Mouse (Mus musculus) T-helper 2 cell (primary cell): ENCODE measurements around the gene Pmm1.
"Not testable (repeated sequence)": the region's sequence is repeated elsewhere in the genome, so short reads cannot be mapped to it uniquely, and the experiment has no call there.

Experiments
- in situ Hi-C: fragments of 300-600 bp; cut with MboI, MseI; formaldehyde crosslinking; loops from one replicate; pipeline ENCODE4 v1.15.1; 2025; ENCODE audit warnings: high pct_unique_total_duplicates

The Pmm1 gene

DNA sequence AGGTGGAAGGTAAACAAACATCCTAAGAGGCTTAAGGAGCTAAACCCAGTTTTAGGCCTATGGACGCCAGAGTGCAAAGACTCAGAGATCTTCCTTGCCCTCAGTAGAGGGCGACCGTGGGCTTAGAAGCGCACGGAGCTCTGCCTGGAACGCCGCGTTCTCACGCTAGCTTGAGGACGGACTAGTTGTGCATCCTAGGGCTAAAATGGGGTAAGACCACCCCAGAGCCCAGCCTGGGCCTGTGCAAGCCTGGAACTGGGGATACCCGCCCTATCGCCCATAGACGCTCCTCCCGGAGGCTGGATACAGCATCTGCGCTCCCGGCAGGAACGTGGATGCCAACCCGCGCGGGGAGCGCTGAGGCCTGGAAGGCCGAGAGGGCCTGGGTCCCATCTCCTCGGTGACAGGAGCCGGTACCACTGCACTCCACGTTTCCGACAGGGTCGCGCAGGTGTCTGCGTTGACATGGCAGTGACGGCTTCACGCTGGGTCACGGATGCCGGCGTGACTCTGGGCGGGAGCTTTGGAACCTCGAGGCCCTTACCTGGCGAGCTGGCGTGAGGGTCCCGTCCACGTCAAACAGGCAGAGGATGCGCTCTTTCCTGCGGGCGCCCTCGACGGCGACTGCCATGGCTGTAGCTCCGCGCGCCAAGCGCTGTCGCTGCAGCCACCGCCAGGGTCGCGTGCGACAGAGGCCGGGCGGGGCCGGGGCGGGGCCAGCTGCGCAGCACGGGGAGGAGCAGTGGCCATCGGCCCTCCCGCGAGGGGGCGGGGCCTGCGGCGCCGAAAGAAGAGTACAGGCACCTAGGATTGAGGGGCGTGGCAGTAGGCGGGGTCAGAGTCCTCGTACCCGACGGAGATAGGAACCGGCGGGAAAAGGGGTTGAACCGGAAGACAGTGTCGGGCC is at the start of gene Pmm1:
Gene Pmm1, minus strand, starts transcription at position 760 of the 907 bp plus-strand sequence.
- in situ Hi-C loops = no loop called here

DNA sequence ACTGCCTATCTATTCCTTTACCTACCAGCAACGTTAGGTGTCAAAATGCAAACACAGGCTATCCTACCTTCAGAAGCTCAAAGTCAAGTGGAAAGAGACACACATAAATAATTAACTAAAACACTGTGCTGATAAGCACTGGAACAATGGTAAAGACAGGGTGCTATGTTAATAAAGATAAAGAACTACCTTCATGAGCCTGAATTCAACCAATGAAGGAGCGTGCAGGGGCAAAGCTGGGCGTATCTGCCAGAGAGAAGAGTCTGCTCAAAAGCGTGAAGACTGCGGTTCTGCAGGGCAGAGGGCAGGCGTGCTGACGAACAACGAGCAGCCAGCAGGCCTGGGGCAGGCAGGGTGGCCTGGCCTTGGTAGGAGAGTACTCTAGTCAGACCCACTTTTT is 43.5 kb upstream of the Pmm1 start:
- in situ Hi-C loops = no loop called here

DNA sequence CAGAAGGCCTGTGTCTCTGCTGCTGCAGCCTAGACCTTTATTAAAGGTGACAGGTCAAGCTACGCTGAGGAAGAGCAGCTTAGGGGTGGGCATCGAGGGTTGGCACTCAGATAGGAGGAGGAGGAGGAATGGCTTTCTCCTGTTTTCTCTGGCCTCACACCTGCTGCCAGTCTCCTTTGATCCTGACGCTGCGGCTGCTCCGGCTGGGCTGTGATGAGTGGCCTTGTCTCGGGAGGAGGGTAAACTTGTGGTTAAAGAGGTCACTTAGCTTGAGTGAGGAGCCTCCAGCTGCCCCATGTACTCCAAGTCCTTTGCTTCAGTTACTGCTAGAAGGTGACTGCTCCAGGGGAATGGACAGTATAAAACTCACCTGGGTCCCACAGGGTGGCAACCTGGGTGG is 33.3 kb upstream of the Pmm1 start:
- in situ Hi-C loops = loop anchor here (5.0 kb wide), 1 partner anchor 42 kb away; no protein-coding TSS in a partner anchor

DNA sequence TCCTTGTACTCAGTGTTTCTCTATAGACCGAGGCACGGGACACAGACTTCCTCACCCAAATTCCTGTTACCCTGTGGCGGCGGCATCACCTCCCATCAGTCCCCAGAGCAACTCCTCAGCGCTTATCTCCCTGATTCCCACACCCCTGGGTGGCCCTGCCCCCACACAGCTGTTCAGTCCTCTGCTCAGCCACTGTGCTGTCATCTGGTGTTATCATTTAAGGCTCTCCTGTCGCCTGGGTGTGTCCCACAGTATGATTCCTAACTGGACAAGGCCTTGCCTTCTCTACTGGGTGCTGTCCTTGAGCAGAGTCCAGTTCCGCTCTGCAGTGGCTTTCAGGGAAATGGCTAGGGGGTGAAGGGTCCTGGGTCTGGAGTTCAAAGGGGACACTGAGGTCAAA is 29.8 kb upstream of the Pmm1 start:
- in situ Hi-C loops = loop anchor here (5.0 kb wide), 1 partner anchor 38 kb away; no protein-coding TSS in a partner anchor

DNA sequence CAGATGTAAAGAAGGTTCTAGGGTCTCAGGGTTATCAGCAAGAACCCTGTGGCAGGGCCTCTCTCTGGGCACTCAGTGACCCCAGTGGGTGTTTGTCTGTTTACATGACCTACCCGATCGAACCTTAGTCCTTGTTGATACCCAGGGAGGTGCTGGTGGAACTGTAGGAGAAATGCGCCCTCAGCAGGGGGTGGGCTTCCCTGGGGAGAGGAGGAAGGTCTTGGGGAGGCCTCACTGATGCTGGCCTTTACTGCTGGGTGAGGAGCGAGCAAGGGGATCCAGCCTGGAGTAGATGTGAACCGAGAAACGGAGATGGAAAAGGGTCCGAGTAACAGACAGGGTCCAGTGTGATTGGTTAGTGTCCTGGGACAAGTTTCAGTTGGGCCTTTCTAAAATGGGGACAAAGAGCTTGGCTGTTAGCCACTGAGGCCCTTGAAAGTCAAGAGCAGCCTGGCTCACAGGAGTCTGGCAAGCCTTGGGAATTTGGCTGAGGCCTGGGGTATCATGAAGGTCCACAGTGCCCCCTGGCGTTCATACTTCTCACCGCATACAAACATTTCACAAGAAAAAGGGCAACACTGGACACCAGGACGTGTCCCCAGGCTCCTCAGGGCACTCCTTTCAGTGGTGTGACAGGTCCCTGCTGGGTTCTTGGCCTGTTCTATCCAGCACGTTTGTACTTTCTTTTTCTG is 28.8 kb upstream of the Pmm1 start:
- in situ Hi-C loops = loop anchor here (5.0 kb wide), 1 partner anchor 37 kb away; no protein-coding TSS in a partner anchor

DNA sequence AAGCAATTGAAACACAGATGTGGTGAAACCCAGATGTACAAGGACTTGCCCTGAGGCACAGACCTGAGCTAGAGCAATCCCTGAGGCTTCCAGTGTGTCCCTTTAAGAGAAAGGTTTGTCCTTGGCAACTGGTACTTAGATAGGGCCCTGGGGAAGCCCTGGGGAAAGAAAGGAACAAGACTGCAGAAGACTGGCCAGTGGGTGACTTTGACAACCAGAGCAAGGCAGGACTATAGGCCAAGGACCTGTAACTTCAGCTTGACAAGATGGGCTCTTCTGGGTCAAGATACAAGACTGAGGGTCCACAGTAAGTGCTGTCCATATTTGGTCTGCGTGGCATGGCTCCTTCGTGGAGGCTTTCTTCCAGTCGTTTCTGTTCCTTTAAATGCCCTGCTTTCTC is 26.9 kb upstream of the Pmm1 start, which contains the start of gene Xrcc6:
Gene Xrcc6, plus strand, starts transcription at position 190 of the 400 bp plus-strand sequence.
- in situ Hi-C loops = no loop called here

DNA sequence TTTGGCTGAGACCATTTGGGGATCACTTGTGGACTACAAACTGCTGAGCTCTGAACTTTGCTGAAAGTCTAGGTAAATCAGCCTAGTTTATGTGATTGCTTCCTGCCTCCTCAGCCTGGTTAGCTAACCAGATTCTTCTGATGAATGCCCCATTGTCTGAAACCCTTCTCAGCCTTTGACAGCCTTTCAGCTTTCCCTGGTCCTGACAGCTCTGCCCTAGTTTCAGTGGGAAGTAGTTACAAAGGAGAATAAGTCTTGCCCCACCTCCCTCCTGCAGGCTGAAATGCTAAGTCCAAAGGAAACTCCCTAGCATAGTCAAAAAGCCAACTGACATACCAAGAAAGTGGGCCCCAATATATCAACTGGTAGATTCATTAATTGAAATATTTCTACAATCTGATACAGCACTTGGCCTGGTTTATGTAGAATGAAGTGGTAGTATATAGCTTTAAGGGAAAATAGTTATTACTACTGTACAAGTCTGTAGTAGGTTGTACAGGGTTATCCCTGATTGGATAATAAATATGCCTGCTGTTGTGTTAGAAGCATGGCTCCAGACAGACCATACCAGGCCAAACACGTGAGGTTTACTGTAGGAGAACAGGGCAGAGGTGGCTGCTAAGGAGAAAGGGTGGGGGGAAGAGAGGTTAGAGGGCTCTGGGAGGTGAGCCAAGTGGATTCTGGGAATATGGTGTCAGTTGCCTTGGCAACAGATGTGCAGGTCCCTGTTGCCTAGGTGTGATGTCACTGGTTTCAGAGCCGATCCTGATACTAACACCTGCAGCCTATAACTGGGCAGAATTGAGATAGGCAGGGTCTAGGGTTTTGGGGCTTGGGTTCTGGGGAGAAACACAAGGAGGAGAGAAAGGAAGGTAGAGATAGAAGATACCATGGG is 24.8 kb upstream of the Pmm1 start:
- in situ Hi-C loops = no loop called here

DNA sequence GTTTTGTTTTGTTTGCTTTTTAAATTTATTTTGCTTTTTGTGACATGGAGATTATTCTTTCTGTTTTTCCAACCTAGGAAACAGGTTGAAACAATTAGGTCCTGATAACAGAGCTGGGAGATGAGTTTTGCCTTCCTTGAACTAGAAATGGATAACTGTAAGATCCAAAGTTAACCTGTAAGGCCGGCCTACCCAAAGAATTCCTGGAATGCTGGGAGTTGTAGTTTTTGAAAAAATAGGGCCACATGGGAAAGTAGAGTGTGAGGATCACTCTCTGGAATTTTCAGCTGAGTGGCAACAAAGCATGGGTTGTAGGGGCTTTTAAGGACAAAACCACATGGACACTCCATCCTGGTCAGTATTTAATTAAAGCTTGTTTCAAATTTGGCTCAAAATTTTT is 21.4 kb upstream of the Pmm1 start:
- in situ Hi-C loops = no loop called here

DNA sequence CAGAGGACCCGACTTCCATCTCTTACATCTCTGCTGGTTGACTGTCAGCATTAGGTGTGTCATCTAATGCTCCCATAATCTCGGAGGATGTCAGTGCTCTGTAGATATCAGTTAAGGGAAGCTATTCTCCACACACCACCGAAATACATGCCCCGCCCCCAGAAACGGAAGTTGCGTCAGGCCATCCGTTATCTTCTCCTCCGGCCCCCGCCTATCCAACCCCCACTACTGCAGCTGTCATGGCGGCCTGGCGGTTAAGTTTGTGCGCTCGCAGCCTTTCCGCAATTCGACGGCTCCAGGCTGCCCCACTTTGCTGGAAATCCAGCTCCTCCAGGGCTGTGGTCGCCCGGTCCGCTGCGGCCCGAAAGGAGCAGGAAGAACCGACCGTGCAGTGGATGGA is 19.6 kb upstream of the Pmm1 start, which contains the start of gene 1700029P11Rik:
Gene 1700029P11Rik, plus strand, starts transcription at position 220 of the 400 bp plus-strand sequence.
- in situ Hi-C loops = no loop called here

DNA sequence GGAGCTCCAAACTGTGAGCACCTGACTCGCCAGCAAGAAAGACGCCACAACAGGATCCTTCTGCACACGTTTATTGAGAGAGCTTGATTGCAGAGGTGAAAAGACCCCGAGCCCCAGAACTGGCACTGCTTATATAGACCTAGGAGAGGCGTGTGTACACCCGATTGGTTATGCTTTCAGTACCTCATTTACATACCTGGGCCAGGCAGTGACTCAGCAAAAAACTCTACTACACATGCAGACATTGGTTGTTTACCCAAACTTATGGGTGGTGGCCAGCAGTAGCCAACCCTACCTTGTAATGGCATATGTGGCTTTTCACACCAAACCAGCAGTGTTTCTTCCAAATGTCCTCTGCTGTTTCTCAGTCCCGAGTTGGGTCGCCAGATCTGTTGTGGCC is 14.4 kb upstream of the Pmm1 start:
- in situ Hi-C loops = not testable (repeated sequence)

DNA sequence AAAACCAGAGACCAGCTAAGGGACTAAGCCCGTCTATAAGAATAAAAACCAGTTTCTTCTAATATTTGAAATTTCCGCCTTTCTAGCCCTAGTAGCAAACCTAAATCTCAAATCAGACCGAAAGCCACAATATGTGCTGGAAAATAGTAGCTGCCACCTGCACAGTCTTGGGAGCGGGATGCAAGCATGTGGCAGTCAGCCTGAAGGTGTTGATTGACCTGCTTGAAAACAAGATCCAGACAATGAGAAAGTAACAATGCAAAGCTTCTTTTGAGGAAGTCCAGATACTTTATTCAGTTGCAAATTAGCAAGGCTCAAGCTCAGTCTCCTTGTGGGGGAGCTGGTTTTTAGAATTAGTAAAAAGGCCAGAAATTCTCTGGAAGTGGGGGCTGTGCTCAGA is 9.8 kb upstream of the Pmm1 start:
- in situ Hi-C loops = not testable (repeated sequence)

DNA sequence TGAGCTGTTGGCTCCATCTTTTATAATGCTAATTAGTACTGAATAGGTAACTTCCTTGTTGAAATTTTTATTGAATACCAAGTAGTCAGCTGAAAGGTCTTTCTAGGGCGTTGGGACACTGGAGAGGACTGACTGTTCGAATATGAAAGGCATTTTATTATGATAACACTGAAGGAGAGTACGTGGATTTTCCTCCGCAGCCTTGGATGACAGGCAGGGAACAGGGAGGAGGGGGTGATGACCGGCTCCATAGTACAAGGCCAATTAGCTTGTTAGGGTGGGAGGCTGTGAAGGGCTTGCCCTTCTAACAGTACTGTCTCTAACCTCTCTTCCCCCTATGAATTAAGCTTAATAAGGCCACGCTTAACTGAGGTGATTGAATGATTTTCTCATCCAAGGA is 8.9 kb upstream of the Pmm1 start:
- in situ Hi-C loops = not testable (repeated sequence)

DNA sequence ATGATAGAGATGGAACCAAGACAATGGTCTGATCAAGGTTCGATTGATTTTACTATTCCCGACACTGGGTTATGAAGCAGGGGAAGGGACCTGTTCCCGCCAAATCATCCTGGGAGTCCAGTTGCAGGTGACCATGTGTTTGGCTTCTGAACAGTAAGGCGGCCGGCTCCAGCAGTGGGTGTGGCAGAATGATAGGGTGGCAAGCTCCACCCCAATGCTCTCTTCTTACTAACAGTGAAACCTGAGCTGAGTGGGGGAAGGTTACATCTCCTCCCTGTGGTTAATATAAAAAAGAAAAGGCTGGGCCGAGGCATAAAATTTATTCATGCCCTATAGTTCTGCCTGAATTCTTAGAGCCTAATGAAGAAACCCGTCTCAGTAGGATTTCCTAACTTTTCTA is 8.4 kb upstream of the Pmm1 start:
- in situ Hi-C loops = no loop called here

DNA sequence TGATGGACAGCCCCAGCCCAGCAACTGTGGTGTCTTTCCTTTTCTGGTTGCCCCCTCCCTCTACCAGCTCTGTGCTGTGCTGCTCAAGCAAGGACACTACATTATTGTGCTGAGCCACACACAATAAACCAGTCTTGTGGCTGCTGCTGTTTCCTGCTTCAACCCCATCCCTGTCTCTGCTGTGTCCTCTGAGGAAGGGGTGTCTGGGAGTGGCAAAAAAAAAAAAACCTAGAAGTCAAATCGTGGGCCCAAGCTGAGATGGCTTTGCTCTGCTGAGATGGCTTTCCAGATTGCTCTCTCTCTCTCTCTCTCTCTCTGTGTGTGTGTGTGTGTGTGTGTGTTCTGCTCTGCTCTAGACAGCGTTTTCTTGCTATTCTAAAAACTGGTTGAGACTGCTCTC is 7.7 kb upstream of the Pmm1 start:
- in situ Hi-C loops = no loop called here

DNA sequence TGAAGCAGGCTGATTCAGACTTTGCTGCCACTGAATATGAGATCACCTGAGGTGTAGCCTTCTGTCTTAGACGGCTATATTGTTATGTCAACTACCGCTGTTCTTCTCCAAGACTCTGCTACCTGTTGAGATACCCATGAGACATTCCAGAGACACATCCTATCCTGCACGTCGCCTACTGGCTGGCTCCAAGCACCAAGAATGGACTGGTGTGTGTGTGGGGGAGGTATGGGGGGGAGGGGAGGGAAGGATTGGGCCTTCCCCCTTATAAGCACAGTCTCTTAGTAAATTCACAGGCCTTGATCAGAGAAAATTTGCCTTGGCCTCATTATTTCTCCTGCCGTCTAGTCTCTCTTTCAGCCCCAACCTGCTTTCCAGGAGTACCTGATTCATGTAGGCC is 7.1 kb upstream of the Pmm1 start:
- in situ Hi-C loops = no loop called here

DNA sequence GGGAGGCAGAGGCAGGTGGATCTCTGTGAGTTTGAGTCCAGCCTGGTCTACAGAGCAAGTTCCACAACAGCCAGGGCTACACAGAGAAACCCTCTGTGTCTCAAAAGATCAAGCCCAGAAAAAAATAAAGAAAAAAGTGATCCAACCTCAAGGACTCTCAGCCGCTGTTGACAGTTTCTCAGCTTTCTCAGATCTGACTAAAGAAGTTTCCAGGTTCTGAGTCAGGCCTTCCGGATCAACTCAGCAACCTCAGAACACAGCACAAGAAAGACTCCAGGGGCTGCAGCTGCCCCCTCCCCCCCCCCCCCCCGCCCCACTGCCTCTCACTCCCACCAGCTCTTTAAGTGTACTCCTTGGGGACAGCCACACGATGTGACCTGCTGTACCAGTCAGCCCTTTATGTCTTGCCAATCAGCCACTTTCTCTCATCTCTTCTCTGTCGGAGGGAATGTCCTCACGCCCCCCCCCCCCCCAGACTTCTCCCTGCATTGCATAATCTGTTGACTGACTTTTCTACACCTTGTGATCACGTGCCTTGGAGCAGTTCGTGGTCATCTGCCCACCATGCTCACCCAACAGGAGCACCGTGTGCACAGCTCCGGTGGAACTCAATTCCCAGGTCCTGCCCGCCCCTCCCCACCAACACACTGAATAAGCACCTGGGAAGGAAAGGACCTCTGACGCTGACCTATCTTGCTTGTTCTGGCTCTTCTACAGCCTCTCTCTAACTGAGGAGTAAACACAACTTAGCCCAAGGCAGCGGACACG is 5.5 kb upstream of the Pmm1 start:
- in situ Hi-C loops = no loop called here

DNA sequence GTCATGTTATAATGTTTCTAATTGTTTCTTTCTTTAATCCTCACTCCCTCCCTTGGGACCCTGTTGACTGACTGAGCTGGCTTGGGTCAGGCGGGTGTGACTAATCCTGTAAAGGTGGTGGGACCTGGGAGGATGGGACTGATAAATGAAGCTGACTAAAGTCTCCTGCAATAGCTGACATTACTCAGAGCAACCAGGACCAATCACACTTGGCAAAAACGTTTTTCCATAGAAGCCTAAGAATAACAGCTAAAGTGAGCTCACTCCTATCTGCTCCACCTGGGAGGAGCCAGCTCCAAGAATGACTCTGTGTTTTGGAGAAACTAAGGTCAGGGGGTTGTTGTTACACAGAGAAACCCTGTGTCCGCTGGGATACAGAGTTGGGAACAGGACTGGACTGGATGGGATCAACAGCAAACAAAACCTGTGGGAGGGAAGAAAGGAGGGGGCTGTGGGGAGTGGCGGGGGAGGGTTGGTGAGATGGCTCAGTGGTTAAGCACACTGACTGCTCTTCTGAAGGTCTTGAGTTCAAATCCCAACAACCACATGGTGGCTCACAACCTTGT is 4.3 kb upstream of the Pmm1 start:
- in situ Hi-C loops = no loop called here

DNA sequence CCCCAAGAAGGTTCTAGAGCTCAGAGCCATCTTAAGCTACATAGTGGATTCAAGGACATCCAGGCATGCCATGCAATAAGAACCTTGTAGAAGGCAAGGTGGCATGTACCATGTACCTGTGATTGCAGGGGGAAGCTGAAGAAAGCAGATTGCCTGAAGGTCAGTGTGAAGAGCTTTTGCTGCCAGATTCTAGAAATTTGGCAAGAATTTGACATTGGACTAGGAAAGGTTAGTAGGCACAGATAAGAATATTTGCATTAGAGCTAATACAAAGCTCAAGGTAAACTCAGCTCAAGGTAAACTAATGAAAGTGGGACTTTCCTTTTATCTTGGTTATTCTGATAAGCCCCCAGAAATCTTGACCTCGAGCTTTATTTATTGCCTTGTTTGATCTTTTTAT is 3.5 kb upstream of the Pmm1 start:
- in situ Hi-C loops = no loop called here

DNA sequence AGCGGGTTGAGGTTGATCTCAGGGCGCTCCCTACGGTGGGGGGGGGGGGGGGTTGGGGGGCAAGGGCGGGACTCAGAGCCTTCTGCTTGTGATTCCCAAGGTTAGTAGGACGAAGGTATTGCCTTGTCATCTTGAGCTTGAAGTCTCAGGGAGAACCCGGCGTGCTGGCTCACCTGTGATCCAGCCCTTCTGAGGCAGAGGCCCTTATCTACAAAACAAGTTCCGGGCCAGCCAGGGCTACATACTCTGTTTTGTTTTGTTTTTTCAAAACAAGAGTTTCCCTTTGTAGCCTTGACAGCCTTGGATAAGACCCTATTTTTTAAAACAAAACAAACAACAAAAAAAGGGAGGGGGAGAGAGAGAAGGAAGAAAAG is 335 bp upstream of the Pmm1 start:
- in situ Hi-C loops = no loop called here

DNA sequence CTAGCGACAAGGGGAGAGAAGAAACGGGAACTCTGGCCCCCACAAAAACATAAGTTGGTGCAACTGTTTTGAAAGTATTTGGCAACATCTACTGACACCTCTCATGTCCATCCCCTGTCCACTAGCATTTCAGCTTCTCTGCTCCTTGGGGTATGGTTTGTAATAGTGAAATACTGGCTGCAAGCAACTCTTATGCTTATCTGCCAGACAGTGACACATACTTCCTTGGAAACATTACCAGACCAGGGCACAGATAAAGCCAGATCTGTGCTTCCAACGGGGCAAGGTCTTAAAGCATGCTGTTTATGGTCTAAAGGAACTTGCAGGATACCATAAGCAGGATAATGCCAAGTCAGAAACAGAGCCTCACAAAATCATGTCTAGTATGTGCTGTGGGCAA is 1.8 kb downstream of the Pmm1 start:
- in situ Hi-C loops = no loop called here

DNA sequence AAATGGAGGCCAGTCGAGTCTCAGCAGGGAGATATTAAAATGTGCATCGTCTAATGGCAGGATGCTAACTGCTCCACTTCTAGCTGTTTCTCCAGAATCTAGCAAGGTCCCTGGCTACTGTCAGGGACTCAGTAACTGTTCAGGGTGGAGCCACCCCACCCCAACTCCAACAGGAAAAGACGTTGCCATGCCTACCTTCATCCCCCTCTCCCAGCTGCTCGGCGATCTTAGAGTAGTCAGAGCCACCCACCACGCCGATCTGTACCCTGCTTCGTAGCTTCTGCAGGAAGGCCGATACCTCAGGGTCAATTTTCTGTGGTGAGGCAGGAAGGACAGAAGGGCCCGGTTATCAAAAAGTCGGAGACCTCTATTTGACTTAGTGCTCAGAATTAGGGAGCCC is 3.1 kb downstream of the Pmm1 start:
- in situ Hi-C loops = no loop called here
